Mouse (Mus musculus) lung, embryonic 14.5 days (tissue): ENCODE results near the gene Mthfsd. TPM values are rescaled to one million over a fixed set of nuclear protein-coding genes. Genes with fewer than 3 reads are reported as not detected.

ENCODE experiments used
- ATAC-seq: fragments of 200-750 bp; cut with Nextera tagmentation; 2 replicates; pipeline ENCODE4 v1.8.0; 2017; ENCODE audit warnings: mild to moderate bottlenecking, moderate TSS enrichment, moderate library complexity; ENCODE audit not compliant: insufficient read depth
- DNase-seq: peaks from one replicate; pipeline ENCODE4 v3.0.0-alpha.2; 2015
- H3K27ac ChIP-seq: fragments of 300-500 bp; sonication (generic); 2 replicates; pipeline ENCODE4 v1.5.1; 2014; ENCODE audit warnings: low read depth, mild to moderate bottlenecking, moderate library complexity
- H3K27me3 ChIP-seq: fragments of 300-500 bp; sonication (generic); 2 replicates; pipeline ENCODE4 v1.6.1; 2014; ENCODE audit warnings: low read length, control low read depth; ENCODE audit not compliant: insufficient read depth
- H3K36me3 ChIP-seq: fragments of 300-500 bp; sonication (generic); 2 replicates; pipeline ENCODE4 v1.6.1; 2014; ENCODE audit warnings: control low read depth; ENCODE audit not compliant: insufficient read depth
- H3K4me1 ChIP-seq: fragments of 300-500 bp; sonication (generic); 2 replicates; pipeline ENCODE4 v1.6.1; 2014; ENCODE audit warnings: antibody characterized with exemption, control low read depth; ENCODE audit not compliant: insufficient read depth
- H3K4me2 ChIP-seq: fragments of 300-500 bp; sonication (generic); 2 replicates; pipeline ENCODE4 v1.6.1; 2014; ENCODE audit warnings: mild to moderate bottlenecking
- H3K4me3 ChIP-seq: fragments of 300-500 bp; sonication (generic); 2 replicates; pipeline ENCODE4 v1.5.1; 2014; ENCODE audit warnings: low read depth, low read length
- H3K9ac ChIP-seq: fragments of 300-500 bp; sonication (generic); 2 replicates; pipeline ENCODE4 v1.6.1; 2014
- H3K9me3 ChIP-seq: fragments of 300-500 bp; sonication (generic); 2 replicates; pipeline ENCODE4 v1.6.1; 2016; ENCODE audit warnings: low read depth, low read length, control low read depth
- CTCF ChIP-seq: IDR thresholded peaks from 2 replicates; pipeline ENCODE4 v1.5.1; 2016; ENCODE audit warnings: antibody characterized with exemption, low read depth
- WGBS: fragments of 180-500 bp; shearing (Covaris S2); extraction: QIAGEN DNeasy Blood & Tissue Kit; methylation state at CpG from one replicate; pipeline ENCODE4 v1.1.7; 2014; 5-methylcytosine and 5-hydroxymethylcytosine counted together
- polyA plus RNA-seq: library from polyadenylated mRNA; unstranded; fragments of >200 nt; fragmentation: Nextera tagmentation; extraction: Ambion mirVana; gene quantifications from 2 replicates; pipeline ENCODE4 v1.2.1, GENCODE M21; 2014

Mthfsd gene
- polyA plus RNA-seq, 1 experiment from 2014 or later: 63.1 TPM

- Histone ChIP-seq H3K27me3 (peaks cover 81% of the 10 kb centered on the region), H3K27ac (peak overlapping the region; percentile 99), H3K9me3 (no peaks in the 10 kb centered on the region), H3K4me2 (peak overlapping the region; percentile 84), H3K36me3 (peaks cover 24% of the 10 kb centered on the region), H3K4me3 (peak overlapping the region; percentile 76), H3K4me1 (peaks cover 3% of the 10 kb centered on the region; the same call in 1 of the 2 replicates), H3K9ac (peak overlapping the region; percentile 87)
- ATAC-seq (no peak), DNase-seq (peak; percentile 59)
- 2% methylated on average over 49 of the region's 49 CpGs for WGBS
- no peak for TF ChIP-seq CTCF
Observed at GRCm38 (mm10) chr8:121080361-121081090, 27.7 kb downstream of the Mthfsd start.

GRCm38 (mm10) chr8:121079944-121080343 is 28.2 kb downstream of the Mthfsd start:
- Histone ChIP-seq H3K4me1 (peaks cover 3% of the 10 kb centered on the region; the same call in 1 of the 2 replicates), H3K27ac (no peak overlapping the region), H3K36me3 (peaks cover 19% of the 10 kb centered on the region), H3K9me3 (no peaks in the 10 kb centered on the region), H3K27me3 (peaks cover 80% of the 10 kb centered on the region), H3K4me3 (peak overlapping the region; percentile 76), H3K9ac (peak overlapping the region; percentile 87), H3K4me2 (peak overlapping the region; percentile 84)
- no peak for TF ChIP-seq CTCF
- ATAC-seq: no peak
- peak; percentile 26 for DNase-seq
- 24% methylated on average over 12 of the region's 12 CpGs for WGBS

DNA sequence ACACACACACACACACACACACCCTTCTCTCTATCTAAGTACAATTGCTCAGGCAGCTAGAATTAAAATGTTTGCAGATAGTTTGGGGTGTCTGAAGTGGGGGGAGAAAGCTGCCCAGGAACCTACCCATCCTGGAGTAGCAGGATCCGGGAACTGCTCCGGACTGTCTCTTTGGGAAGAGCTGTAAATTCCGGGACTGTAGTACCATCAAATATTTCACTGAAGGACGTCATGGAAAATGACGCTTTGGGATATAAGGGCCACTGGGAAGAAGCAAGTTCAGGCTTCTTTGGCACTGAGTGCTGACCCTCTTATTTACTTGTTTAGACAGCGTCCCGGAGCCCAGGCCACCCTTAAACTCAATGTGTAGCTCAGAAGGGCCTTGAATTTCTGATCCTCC is 29.0 kb downstream of the Mthfsd start:
- H3K27ac ChIP-seq: no peak overlapping the region; the same call in 1 of the 2 replicates
- peaks cover 3% of the 10 kb centered on the region; the same call in 1 of the 2 replicates for H3K4me1 ChIP-seq
- ATAC-seq (no peak), DNase-seq (peak; percentile 71)
- peak overlapping the region; percentile 76 for H3K4me3 ChIP-seq
- peaks cover 18% of the 10 kb centered on the region for H3K36me3 ChIP-seq
- TF ChIP-seq CTCF: no peak
- H3K9me3 ChIP-seq: no peaks in the 10 kb centered on the region
- peaks cover 80% of the 10 kb centered on the region for H3K27me3 ChIP-seq
- H3K9ac ChIP-seq: peak overlapping the region; percentile 87
- WGBS: 18% methylated on average over 7 of the region's 7 CpGs
- peak overlapping the region; percentile 84 for H3K4me2 ChIP-seq

- TF ChIP-seq CTCF: no peak
- H3K9me3 ChIP-seq: no peaks in the 10 kb centered on the region
- peak overlapping the region; percentile 87; the same call in 1 of the 2 replicates for H3K9ac ChIP-seq
- H3K27ac ChIP-seq: peak overlapping the region; percentile 20; the same call in 1 of the 2 replicates
- peaks cover 3% of the 10 kb centered on the region; the same call in 1 of the 2 replicates for H3K4me1 ChIP-seq
- DNase-seq (no peak), ATAC-seq (no peak)
- peaks cover 80% of the 10 kb centered on the region for H3K27me3 ChIP-seq
- peak overlapping the region; percentile 84 for H3K4me2 ChIP-seq
- H3K4me3 ChIP-seq: peak overlapping the region; percentile 27
- 25% methylated on average over 14 of the region's 14 CpGs for WGBS
- H3K36me3 ChIP-seq: peaks cover 18% of the 10 kb centered on the region
Observed at GRCm38 (mm10) chr8:121078721-121079120, 29.5 kb downstream of the Mthfsd start.

- ATAC-seq (no peak), DNase-seq (no peak)
- 0 out of 2 replicates have a peak overlapping the region, but pooled peaks have one; percentile 0 for H3K9ac ChIP-seq
- H3K9me3 ChIP-seq: no peaks in the 10 kb centered on the region
- peaks cover 3% of the 10 kb centered on the region; the same call in 1 of the 2 replicates for H3K4me1 ChIP-seq
- TF ChIP-seq CTCF: no peak
- peak overlapping the region; percentile 69 for H3K4me2 ChIP-seq
- peaks cover 24% of the 10 kb centered on the region for H3K36me3 ChIP-seq
- 38% methylated on average over 7 of the region's 7 CpGs for WGBS
- H3K27ac ChIP-seq: no peak overlapping the region
- H3K4me3 ChIP-seq: peak overlapping the region; percentile 8; the same call in 1 of the 2 replicates
- H3K27me3 ChIP-seq: peaks cover 77% of the 10 kb centered on the region
Observed at GRCm38 (mm10) chr8:121076555-121076954, 31.6 kb downstream of the Mthfsd start.

DNA sequence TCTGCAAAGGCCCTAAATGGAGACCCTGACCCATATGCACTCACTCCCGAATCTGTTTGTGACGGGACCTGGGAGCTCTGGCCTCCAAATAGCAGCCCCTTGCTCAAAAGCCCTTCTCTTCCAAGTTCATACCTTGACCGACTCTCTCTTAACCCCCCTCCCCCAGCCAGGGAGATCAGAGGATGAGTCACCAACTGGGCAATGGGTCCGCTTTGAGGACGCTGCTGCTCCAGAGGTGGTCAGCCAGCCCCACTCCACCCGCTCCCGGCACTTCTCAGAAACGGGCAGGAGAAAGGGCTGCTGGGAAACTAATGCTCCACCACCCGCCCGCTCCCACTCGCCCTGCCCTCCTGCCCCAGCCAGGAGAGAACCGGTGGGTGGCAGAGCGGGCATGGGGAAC is 32.3 kb downstream of the Mthfsd start:
- Histone ChIP-seq H3K9me3 (no peaks in the 10 kb centered on the region), H3K4me2 (peak overlapping the region; percentile 69), H3K9ac (peak overlapping the region; percentile 28; the same call in 1 of the 2 replicates), H3K36me3 (peaks cover 24% of the 10 kb centered on the region), H3K27me3 (peaks cover 74% of the 10 kb centered on the region), H3K27ac (peak overlapping the region; percentile 68; the same call in 1 of the 2 replicates), H3K4me1 (peaks cover 3% of the 10 kb centered on the region; the same call in 1 of the 2 replicates), H3K4me3 (peak overlapping the region; percentile 29)
- ATAC-seq: no peak
- DNase-seq: no peak
- 32% methylated on average over 13 of the region's 13 CpGs for WGBS
- no peak for TF ChIP-seq CTCF

GRCm38 (mm10) chr8:121074848-121075145 is 33.4 kb downstream of the Mthfsd start:
- Histone ChIP-seq H3K4me1 (peaks cover 3% of the 10 kb centered on the region; the same call in 1 of the 2 replicates), H3K4me2 (peak overlapping the region; percentile 69), H3K27me3 (peaks cover 70% of the 10 kb centered on the region), H3K9ac (peak overlapping the region; percentile 42), H3K9me3 (no peaks in the 10 kb centered on the region), H3K4me3 (peak overlapping the region; percentile 29; the same call in 1 of the 2 replicates), H3K36me3 (peaks cover 24% of the 10 kb centered on the region), H3K27ac (peak overlapping the region; percentile 68)
- TF ChIP-seq CTCF: no peak
- DNase-seq (no peak), ATAC-seq (no peak)
- 12% methylated on average over 10 of the region's 10 CpGs for WGBS
